Mouse (Mus musculus) left cerebral cortex, postnatal 4 days (tissue): Measurements from ENCODE around the gene Aurka. TPM values are rescaled to one million over a fixed set of nuclear protein-coding genes. Genes with fewer than 3 reads are reported as not detected.
A peak's percentile ranks its signal among the peaks of the same experiment; 100 is the strongest.

Experiments used
- DNase-seq: peaks from one replicate; pipeline ENCODE4 v3.0.0-alpha.2; 2022
- intact Hi-C: fragments of 180-260 bp; cut with DNase I; formaldehyde crosslinking; loops from one replicate; pipeline ENCODE4 v1.15.1; 2025
- total RNA-seq, 2 experiments: library from RNA; stranded (reverse); gene quantifications; 2 replicates each; pipeline ENCODE4 v1.2.3; 2021

Aurka gene
- 1 to 10 TPM; 4.7 to 6.8 TPM for total RNA-seq

GRCm38 (mm10) chr2:172370411-172371223 is at the start of gene Aurka, which contains the start of gene Cstf1:
Gene Aurka (minus strand): TSS chr2:172370535.
Gene Cstf1 (plus strand): TSS chr2:172370681.
- intact Hi-C loops, result no loop called here
- DNase-seq, result peak; percentile 95

DNA sequence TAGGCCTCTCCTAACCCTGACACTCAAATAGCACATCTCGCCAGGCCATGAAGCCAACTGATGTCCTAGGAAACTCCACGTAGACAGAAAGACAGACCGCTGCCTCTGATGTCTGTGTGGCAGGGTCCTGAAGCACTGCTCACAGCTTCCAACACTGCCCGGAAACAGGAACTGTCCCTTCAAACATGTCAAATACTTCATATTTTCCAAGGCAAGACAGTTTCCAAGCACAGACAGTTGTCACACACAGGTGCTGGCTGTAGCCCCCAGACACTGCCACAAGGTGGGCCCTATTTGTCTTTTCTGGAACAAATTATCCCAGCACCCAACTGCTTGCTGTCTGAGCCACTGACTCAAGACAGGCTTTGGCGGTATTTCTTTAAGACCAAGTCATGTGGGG is 47.9 kb upstream of the Aurka start:
- no peak for DNase-seq
- intact Hi-C loops, result no loop called here

DNA sequence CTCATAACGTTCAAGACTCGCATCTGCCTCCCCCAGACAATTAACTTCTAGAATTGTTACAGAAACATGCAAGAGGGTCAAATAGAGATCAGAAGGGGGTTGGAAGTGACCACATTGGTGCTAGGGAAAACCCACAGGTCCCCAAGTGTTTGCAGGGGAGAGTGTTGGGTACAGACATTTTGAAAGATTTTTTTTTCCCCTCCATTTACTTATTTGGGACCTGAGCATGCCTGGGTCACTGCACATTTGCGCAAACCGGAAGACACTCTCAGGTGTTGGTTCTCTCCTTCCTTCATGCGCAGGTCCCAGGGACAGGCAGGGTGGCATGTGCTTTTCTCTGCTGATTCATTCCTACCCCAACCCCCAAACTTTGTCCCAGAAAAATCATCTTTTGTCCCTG is 46.5 kb upstream of the Aurka start:
- intact Hi-C loops, result no loop called here
- DNase-seq, result no peak

GRCm38 (mm10) chr2:172416218-172416617 is 45.9 kb upstream of the Aurka start:
- DNase-seq, result no peak
- intact Hi-C loops, result no loop called here

DNA sequence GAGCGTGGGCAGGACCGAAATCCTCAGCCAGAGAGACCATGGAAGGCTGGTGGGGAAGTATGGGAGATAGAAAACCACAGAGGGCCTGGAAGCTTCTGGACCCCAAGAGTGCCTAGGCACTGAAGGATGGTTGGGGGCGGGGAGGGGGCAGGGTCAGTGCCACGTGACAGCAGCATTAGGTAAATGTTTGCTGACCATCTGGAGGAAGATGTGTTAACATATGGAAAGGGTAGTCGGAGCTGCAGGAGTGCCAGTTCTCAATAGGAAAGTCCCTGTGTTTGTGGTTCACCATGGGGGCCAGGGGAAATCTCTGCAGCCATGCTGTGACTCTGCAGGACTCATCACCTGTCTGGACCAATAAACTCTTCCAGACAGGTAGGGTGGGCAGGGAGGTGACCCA is 43.6 kb upstream of the Aurka start:
- DNase-seq, result no peak
- intact Hi-C loops, result no loop called here

- DNase-seq, result no peak
- intact Hi-C loops, result no loop called here
Observed at GRCm38 (mm10) chr2:172413273-172413672, 42.9 kb upstream of the Aurka start.

DNA sequence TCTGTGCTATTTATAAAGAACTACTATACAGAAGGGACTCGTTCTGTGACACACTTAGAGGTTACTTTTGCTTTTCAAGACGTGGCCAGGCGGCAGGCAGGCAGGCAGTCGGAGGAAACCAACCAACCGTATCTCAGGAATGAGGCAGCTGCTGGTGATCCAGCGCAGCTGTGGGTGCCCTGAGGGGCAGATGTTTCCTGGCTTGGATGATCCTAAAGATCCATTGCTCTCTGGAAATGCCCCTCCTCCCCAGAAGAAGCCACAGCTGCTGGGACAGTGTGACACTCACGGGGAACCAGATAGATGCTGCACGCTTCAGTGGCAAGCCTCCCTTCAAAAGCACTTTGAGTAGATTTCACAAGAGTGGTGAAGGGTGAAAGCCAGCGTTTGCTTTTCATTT is 42.1 kb upstream of the Aurka start:
- intact Hi-C loops, result no loop called here
- no peak for DNase-seq

- no peak for DNase-seq
Observed at GRCm38 (mm10) chr2:172411091-172411490, 40.8 kb upstream of the Aurka start.

DNA sequence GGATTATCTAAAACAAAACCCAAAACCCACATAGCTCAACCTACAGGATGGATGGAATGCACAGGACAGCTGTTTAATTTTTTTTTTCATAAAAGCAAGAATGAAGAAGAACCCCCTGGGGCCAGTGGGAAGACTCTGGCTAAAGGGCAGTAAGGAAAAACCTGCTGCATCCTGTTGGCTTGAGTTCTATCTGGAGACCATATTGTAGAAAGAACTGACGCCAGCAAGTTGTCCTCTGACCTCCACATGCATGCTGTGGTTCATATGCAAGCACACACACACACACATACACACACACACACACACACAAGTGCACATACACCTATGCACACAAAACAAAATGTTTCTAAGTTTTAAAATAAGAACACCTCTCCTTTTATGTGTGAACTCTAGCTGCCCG is 40.4 kb upstream of the Aurka start:
- intact Hi-C loops, result no loop called here
- no peak for DNase-seq

More at GRCm38 (mm10) chr2:172411091-172411490, 40.8 kb upstream of the Aurka start:
- intact Hi-C loops, result no loop called here

DNA sequence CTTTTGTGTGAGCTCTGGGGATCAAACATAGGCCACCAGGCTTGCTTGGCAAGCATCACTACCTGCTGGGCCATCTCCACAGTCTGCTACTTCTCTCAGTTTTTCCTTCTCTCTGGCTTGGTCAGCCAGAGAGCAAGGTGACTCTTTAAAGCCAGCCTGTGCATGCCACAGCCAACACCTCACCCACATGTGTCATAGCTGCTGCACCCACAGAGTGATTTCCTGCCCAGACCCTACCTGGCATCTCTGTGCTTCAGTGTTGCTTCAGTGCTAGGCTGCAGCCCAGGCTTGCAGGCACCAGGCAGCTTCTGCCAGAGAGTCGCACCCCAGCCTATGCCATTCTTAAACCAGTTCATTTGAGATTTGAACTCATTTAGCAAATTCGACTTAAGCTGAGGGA is 37.2 kb upstream of the Aurka start:
- intact Hi-C loops, result no loop called here

GRCm38 (mm10) chr2:172406173-172406572 is 35.8 kb upstream of the Aurka start:
- intact Hi-C loops, result no loop called here

More for the DNA sequence above, 37.2 kb upstream of the Aurka start:
- no peak for DNase-seq

GRCm38 (mm10) chr2:172405011-172405410 is 34.7 kb upstream of the Aurka start:
- intact Hi-C loops, result no loop called here

More at GRCm38 (mm10) chr2:172406173-172406572, 35.8 kb upstream of the Aurka start:
- DNase-seq, result no peak

DNA sequence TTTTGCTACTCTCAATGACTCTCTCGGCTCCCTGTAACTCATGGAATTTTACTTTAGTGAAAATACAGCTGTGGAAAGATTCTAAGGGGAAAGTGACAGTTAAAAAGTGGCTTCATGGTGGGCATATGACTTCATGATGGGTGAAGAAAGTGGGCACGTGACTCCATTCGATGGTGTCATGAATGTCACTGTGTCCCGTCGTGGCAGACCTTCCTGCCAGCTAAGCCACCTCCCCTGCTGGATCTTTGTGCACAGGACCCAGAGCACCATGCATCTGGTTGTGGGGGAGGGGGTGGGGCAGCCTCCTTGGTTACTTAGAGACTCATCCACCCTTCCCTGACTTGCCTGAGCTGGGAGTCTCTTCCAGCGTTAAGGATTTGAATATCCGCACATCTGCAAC is 33.9 kb upstream of the Aurka start:
- no peak for DNase-seq
- intact Hi-C loops, result no loop called here

More at GRCm38 (mm10) chr2:172405011-172405410, 34.7 kb upstream of the Aurka start:
- DNase-seq, result no peak

GRCm38 (mm10) chr2:172401116-172401825 is 30.9 kb upstream of the Aurka start:
- no peak for DNase-seq
- intact Hi-C loops, result no loop called here

DNA sequence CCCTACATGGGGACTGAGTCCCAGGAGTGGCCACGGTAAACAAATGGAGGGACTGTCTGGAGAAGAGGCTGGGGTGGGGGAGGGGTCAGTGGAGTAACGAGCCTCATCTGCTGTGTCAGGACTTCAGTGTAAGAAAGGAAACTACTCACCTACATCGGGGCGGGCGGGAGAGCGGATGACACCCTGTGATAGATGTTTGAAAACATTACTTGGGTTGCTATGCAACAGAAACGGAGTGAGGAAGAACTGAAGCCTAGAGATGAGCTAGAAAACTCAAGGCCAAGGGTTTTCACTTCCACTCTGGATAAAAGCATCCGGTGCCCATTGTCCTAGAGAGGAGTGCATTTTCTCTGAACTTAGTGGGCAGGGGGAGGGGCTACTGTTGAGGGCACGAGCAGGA is 29.6 kb upstream of the Aurka start:
- no peak for DNase-seq
- intact Hi-C loops, result no loop called here

DNA sequence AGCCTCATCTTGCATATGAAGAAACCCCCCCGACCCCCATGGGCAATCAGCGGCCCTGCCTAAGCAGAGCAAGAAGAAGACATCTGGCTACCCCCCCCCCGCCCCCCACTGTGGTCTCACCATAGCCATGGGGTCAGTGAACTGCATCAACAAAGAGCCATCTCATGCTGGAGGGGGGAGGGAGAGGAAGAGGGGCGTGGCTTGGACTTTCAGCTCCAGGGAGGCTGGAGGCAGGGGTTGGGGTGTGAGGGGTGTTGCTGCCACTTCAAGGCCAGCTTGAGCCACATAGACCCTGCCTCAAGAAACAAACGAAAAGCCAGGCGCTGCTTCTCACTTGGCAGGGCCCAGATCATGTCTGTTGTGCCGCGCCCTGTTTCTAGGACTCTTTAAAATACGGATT is 25.6 kb upstream of the Aurka start:
- no peak for DNase-seq
- intact Hi-C loops, result no loop called here

GRCm38 (mm10) chr2:172394671-172395070 is 24.3 kb upstream of the Aurka start:
- intact Hi-C loops, result no loop called here
- DNase-seq, result no peak

DNA sequence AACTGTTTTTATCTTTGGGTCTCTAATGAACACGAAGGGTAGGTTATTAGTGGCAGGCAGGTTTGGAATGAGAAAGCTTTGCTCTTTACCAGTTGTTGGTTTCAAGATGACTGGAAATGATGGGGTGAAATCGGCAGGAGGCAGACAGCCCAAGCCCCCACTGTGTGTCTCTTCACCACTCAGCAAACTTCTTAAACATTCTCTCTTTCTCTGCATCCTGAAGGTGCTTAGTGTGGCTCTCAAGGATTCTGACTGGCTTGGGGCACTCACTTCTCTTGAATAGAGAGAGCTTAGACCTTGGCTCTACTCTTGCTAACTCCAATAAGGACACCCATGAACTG is 23.7 kb upstream of the Aurka start:
- intact Hi-C loops, result no loop called here

GRCm38 (mm10) chr2:172393391-172394051 is 23.2 kb upstream of the Aurka start, which contains the start of gene Cass4:
Gene Cass4 (plus strand): TSS chr2:172393794.
- DNase-seq, result no peak
- intact Hi-C loops, result no loop called here

More for the DNA sequence above, 23.7 kb upstream of the Aurka start:
- no peak for DNase-seq

- no peak for DNase-seq
- intact Hi-C loops, result no loop called here
Observed at GRCm38 (mm10) chr2:172392041-172392521, 21.7 kb upstream of the Aurka start.

GRCm38 (mm10) chr2:172390341-172390740 is 20.0 kb upstream of the Aurka start:
- intact Hi-C loops, result no loop called here
- no peak for DNase-seq
